In the genomic region with DNA sequence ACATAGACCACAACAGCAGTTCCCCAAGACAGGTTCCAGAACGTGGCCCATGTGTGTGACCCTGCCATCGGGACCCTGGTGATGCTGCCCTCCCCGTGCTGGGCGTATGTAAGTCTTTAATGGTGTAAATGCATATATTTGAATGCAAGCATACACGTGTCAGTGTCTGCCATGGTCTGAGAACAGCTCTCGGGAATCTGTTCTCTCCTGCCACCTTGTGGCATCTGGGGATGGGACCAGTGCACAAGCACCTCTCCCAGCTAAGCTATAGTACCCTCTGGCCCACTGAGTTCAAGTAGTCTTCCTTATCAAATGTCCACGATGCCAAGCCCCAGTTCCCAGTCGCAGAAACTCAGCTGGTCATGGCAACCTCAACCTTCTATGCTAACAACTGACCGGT, we compare ENCODE assay signal across 8 mouse cellular contexts. TPM values are rescaled to one million over a fixed set of nuclear protein-coding genes. Genes with fewer than 3 reads are reported as not detected.
DNase-seq lines count a peak whose midpoint lies in the region; ATAC-seq and TF ChIP-seq lines count a peak whose summit lies in the region.

No protein-coding gene starts in this region.

- peak; percentile 96 for ATAC-seq in forebrain, embryonic 16.5 days
- peak; percentile 90 for ATAC-seq in intestine, embryonic 15.5 days

- H3K36me3 ChIP-seq in testis, adult 2 months (ENCODE audit: control insufficient read depth, insufficient read depth, low read length) = peaks cover 2% of the 10 kb centered on the region; the same call in 1 of the 2 replicates
- H3K36me3 ChIP-seq in forebrain, embryonic 16.5 days (ENCODE audit: control insufficient read depth, insufficient read depth) = no peaks in the 10 kb centered on the region
- peaks cover 17% of the 10 kb centered on the region for H3K36me3 ChIP-seq in intestine, embryonic 15.5 days
- no peaks in the 10 kb centered on the region for H3K36me3 ChIP-seq in liver, adult 2 months (ENCODE audit: control insufficient read depth, insufficient read depth, low read length)

- peak; percentile 38; the same call in 1 of the 2 replicates for TF ChIP-seq CTCF in testis, adult 2 months (IDR thresholded peaks at IDR 0.05; ENCODE audit: control insufficient read depth, insufficient read depth, insufficient replicate concordance, low read depth, low read length)
- TF ChIP-seq CTCF in liver, adult 2 months (IDR thresholded peaks at IDR 0.05; ENCODE audit: low read depth, low read length) = peak; percentile 72

- H3K27me3 ChIP-seq in testis, adult 2 months (ENCODE audit: control insufficient read depth, insufficient read depth, low read length) = no peaks in the 10 kb centered on the region
- H3K27me3 ChIP-seq in forebrain, embryonic 16.5 days (replicated peaks; ENCODE audit: control insufficient read depth, insufficient read depth, low read length) = no peaks in the 10 kb centered on the region
- H3K27me3 ChIP-seq in intestine, embryonic 15.5 days (replicated peaks) = no peaks in the 10 kb centered on the region
- H3K27me3 ChIP-seq in liver, adult 2 months (ENCODE audit: control insufficient read depth, insufficient read depth, low read length) = no peaks in the 10 kb centered on the region

- WGBS in forebrain, embryonic 16.5 days = 24% methylated on average over 9 of the region's 9 CpGs
- 42% methylated on average over 9 of the region's 9 CpGs for WGBS in intestine, embryonic 15.5 days
- 67% methylated on average over 9 of the region's 9 CpGs for WGBS in liver, adult 2 months

- H3K79me2 ChIP-seq in liver, adult 2 months (ENCODE audit: control insufficient read depth, insufficient read depth, low read length) = peaks cover 11% of the 10 kb centered on the region; the same call in 1 of the 2 replicates

- no peak for TF ChIP-seq POLR2A in testis, adult 2 months (IDR thresholded peaks at IDR 0.05; ENCODE audit: control insufficient read depth, low read depth, low read length)
- TF ChIP-seq POLR2A in liver, adult 2 months (IDR thresholded peaks at IDR 0.05; ENCODE audit: extremely low read depth, insufficient read depth, low read length) = no peak

- no peak overlapping the region for H3K27ac ChIP-seq in testis, adult 2 months (ENCODE audit: control insufficient read depth, insufficient read depth, low read depth, low read length)
- no peak overlapping the region for H3K27ac ChIP-seq in forebrain, embryonic 16.5 days (ENCODE audit: low read length)
- H3K27ac ChIP-seq in intestine, embryonic 15.5 days = no peak overlapping the region
- no peak overlapping the region for H3K27ac ChIP-seq in liver, adult 2 months (replicated peaks; ENCODE audit: insufficient read depth, low read depth, low read length)

- no peaks in the 10 kb centered on the region for H3K9me3 ChIP-seq in forebrain, embryonic 16.5 days (ENCODE audit: control insufficient read depth, low read length)
- no peaks in the 10 kb centered on the region for H3K9me3 ChIP-seq in intestine, embryonic 15.5 days

- no peak overlapping the region for H3K4me3 ChIP-seq in testis, adult 2 months (ENCODE audit: control insufficient read depth, low read depth, low read length)
- H3K4me3 ChIP-seq in forebrain, embryonic 16.5 days (replicated peaks; ENCODE audit: low read length) = no peak overlapping the region
- H3K4me3 ChIP-seq in intestine, embryonic 15.5 days (replicated peaks) = no peak overlapping the region
- H3K4me3 ChIP-seq in liver, adult 2 months (ENCODE audit: insufficient read depth, low read depth, low read length) = no peak overlapping the region

- H3K4me2 ChIP-seq in forebrain, embryonic 16.5 days (ENCODE audit: low read length) = no peak overlapping the region
- H3K4me2 ChIP-seq in intestine, embryonic 15.5 days (replicated peaks) = no peak overlapping the region

- DNase-seq in testis, postnatal 14 days (ENCODE audit: low spot score) = no peak
- DNase-seq in cerebellum, adult 11 months = peak; percentile 69
- no peak for DNase-seq in liver, adult 2 months (ENCODE audit: extremely low read depth, low read depth, low spot score)
- peak; percentile 58 for DNase-seq in neural tube, embryonic 10.5 days (ENCODE audit: extremely low spot score, low spot score)
- peak; percentile 47 for DNase-seq in thymus, postnatal 14 days

- H3K9ac ChIP-seq in forebrain, embryonic 16.5 days (replicated peaks; ENCODE audit: low read depth, low read length) = no peak overlapping the region; the same call in 1 of the 2 replicates
- no peak overlapping the region for H3K9ac ChIP-seq in intestine, embryonic 15.5 days
- no peak overlapping the region for H3K9ac ChIP-seq in liver, adult 2 months (ENCODE audit: low read depth, low read length)

- H3K4me1 ChIP-seq in testis, adult 2 months (ENCODE audit: control insufficient read depth, insufficient read depth, low read length) = no peaks in the 10 kb centered on the region
- peaks cover 3% of the 10 kb centered on the region; the same call in 1 of the 2 replicates for H3K4me1 ChIP-seq in forebrain, embryonic 16.5 days (replicated peaks; ENCODE audit: control insufficient read depth, insufficient read depth, low read length)
- H3K4me1 ChIP-seq in intestine, embryonic 15.5 days (replicated peaks) = no peaks in the 10 kb centered on the region
- no peaks in the 10 kb centered on the region for H3K4me1 ChIP-seq in liver, adult 2 months (ENCODE audit: control insufficient read depth, insufficient read depth, low read length)

RNA-seq across cellular contexts. Expression of a gene that starts 19.3 kb away (rescaled TPM):
- polyA plus RNA-seq in testis, adult 2 months (2012; rRNA removed) = 30.6 and 31.2 TPM in 2 replicates
- polyA plus RNA-seq in forebrain, embryonic 16.5 days (2015; fragmentation: Nextera tagmentation; extraction: Ambion mirVana) = 19.7 and 23.9 TPM in 2 replicates
- polyA plus RNA-seq in intestine, embryonic 15.5 days (2015; fragmentation: Nextera tagmentation; extraction: Ambion mirVana) = 9.6 and 11.2 TPM in 2 replicates
- 4.9 and 7.2 TPM in 2 replicates for total RNA-seq in liver, adult 2 months (2014; rRNA removed)
- 27.5 and 29.8 TPM in 2 replicates for polyA plus RNA-seq in liver, adult 2 months (2012; rRNA removed)

Comparison
In these comparisons a context has a peak if more than half of its experiments do, and no peak if none do; other contexts are left out.
1. DNase-seq: peak in cerebellum, adult 11 months (single experiment), neural tube, embryonic 10.5 days (single experiment) and thymus, postnatal 14 days (single experiment); none in testis, postnatal 14 days (single experiment) and liver, adult 2 months (single experiment).